Mouse (Mus musculus) heart, postnatal 25 days (tissue): Measurements from ENCODE around the gene Gm20479. TPM values are rescaled to one million over a fixed set of nuclear protein-coding genes. Genes with fewer than 3 reads are reported as not detected.

Experiments
- DNase-seq: peaks from one replicate; pipeline ENCODE4 v3.0.0; 2022; ENCODE audit warnings: low spot score
- intact Hi-C: fragments of 180-260 bp; cut with DNase I; formaldehyde crosslinking; loops from one replicate; pipeline ENCODE4 v1.15.1; 2025
- total RNA-seq, 2 experiments: library from RNA; stranded (reverse); gene quantifications; 2 replicates each; pipeline ENCODE4 v1.2.3; 2021

Gene Gm20479
- total RNA-seq, 2 experiments from 2014 or later: not detected

DNA sequence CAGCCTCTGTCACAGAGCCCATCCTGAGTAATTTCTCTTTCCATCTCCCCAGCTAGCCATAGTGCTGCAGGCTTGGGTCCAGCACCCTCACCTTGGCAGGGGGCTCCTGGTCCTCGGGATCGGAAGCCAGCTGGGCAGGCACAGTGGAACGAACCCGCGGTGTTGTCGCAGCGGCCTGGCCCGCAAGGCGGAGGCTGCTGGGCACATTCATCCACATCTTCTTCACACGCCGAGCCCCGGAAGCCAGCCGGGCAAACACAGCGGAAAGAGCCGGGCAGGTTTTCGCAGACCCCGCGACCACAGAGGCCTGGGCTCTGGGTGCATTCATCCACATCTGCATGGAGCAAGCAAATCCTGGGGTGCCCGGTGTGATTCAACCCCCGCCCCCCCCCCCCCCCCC, 32.3 kb downstream of the Gm20479 start:
- DNase-seq: no peak
- intact Hi-C loops: loop anchor here (5.0 kb wide), 1 partner anchor 33 kb away; no protein-coding TSS in a partner anchor

DNA sequence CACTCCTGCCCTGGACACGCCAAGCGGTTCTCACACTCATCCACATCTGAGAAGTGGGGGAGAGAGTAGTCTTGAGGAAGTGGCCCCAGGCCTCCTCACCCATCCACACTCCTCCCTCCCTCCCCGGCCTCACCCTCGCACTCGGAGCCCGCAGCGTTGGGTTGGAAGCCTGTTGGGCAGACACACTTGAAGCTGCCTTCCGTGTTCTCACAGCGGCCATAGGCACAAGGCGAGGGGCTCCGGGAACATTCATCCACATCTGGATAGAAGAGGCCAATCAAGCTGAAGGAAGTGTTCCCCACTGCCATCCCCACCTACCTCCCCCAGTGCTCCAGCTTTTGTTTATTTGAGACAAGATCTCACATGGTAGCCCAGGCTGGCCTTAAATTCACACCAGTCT, 33.1 kb downstream of the Gm20479 start:
- DNase-seq: no peak
- intact Hi-C loops: no loop called here

DNA sequence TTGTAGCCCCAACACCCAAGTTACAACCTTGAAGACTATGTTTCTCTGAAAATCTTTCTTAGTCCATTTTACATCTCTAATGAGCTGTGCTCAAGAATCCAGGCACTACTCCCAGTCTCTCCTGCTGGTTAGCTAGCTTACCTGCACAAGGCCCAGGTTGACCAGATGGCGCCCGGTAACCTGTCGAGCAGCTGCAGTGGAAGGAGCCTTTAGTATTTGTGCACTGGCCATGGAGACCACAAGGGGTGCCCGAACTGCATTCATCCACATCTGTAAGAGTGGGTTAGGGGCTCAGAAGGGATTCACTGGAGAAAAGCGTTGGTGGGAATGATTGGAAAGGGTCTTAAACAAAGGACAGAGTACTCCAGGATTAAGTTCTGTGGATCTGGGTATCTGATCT, 34.2 kb downstream of the Gm20479 start:
- intact Hi-C loops: no loop called here
- no peak for DNase-seq

DNA sequence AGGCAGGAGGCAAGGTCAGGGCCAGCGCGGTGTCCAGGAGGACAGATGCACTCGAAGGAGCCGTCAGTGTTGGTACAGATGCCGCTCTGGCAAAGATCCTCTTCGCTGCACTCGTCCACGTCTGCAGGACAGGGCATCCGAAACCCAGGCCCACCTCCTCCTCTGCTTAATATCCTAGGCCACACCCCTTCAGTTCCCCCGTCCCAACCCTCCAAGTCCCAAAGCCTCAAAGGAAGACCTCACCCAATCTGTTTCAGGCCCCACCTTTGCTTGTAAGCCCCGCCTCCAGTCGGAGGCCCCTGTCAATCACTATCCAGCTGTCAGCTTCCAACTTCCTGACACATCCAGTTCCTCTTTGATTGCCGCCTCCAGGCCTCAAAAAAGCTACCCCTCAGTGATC, 34.9 kb downstream of the Gm20479 start:
- no peak for DNase-seq
- intact Hi-C loops: loop anchor here (1.0 kb wide), 1 partner anchor 10 kb away; no protein-coding TSS in a partner anchor

DNA sequence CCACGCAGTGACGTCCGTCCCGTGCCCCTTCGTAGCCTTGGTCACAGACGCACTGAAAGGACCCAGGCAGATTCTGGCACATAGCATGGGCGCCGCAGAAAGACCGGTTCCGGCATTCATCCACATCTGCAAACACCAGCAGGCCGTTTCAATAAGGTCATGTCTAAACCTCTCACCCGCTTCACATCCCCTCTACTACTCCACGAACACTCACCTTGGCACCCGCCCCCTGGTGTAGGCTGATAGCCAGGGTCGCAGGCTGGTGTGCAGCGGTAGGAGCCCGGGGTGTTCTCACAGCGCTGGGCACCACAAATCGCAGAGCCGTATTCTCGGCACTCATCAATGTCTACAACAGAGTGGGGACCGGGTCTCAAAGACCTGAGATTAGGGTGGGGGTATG, 37.8 kb downstream of the Gm20479 start:
- intact Hi-C loops: no loop called here
- no peak for DNase-seq

DNA sequence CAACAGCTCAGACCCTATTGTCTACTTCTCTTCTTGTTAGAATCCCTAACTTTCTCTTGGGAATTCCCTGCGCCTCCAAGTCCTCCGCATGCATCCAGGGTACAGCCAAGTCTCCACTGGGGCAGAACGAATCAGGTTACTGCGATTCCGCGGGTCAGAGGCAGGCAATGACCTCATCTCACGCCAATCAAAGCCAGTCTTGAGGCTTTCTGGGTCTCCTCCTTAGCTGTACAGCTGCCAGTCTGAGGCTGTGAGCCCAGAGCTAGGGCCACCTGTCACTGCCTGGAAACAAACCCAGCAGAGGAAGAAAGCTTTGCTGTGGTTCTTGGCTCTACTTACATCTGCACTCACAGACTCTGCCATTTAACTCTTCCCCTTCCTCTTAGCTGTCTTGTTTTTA, 41.3 kb downstream of the Gm20479 start:
- DNase-seq: peak; percentile 73
- intact Hi-C loops: no loop called here

DNA sequence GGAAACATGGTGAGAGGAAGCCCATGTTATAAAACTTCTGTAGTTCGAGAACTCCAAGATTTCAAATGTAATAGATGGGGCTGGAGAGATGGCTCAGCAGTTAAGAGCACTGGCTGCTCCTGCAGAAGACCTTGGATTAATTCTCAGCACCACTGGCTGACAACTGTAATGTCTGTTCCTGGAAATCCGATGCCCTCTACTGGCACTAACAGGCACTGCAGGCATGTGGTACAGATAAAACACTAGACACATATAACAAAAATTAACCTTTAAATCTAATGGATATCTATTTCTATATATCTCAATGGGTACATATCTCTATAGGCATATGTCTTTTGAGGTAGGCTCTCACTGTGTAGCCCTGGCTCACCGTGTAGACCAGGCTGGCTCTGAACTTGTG, 42.8 kb downstream of the Gm20479 start:
- intact Hi-C loops: no loop called here

DNA sequence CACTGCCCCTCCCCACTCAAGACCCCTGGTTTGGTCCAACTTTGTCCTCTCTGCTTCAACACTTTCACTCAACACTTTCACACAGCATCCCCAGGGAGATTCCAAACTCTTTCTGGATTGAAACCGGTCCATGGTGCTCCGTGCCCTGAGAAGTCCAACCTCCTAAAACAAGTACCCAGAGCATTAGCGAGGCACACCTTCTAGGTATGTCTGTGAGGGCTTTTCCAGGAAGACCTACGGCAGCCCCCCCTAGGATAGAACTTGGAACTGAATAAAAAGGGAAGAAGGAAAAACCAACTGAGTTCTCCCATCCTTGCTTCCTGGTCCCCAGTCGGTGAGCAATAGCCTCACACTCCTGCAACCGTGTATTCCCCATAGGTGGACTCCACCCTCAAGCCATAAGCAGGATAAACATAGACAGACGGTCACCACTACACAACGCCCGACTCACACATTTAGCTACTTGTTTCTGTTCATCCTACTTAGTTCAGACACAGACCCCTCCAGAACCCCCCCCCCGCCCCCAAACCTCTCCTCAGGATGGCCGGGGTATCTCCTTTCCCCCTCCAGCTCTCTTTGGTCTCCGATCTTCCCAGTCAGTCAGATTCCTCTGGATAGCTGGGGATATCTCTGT, 45.5 kb downstream of the Gm20479 start:
- intact Hi-C loops: loop anchor here (1.0 kb wide), 1 partner anchor 11 kb away; no protein-coding TSS in a partner anchor
- no peak for DNase-seq

More for the DNA sequence above, 42.8 kb downstream of the Gm20479 start:
- DNase-seq: no peak

DNA sequence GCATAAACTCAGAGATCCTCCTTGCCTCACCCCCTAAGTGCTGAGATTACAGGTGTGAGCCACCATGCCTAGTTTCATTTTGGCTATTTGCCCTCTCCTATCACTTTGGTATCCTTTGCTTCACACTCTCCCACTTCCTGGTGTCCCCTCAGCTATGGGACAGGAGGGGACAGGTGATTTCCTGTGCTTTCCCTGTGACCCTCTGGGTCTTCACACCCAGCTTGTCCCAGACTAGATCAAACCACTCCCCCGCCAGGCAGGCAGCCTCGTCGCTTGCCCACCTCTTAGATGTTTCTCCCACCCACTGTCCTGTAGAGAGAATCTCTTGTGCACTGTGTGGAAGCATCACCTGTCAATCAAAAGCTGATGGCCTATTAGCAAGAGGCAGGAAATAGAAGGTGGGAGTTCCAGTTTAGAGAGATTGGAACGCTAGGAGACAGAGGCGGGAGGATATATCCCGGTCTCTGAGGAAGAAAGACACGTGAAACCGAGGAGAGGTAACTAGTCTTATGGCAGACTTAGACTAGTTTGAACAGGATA, 46.2 kb downstream of the Gm20479 start:
- no peak for DNase-seq
- intact Hi-C loops: no loop called here

DNA sequence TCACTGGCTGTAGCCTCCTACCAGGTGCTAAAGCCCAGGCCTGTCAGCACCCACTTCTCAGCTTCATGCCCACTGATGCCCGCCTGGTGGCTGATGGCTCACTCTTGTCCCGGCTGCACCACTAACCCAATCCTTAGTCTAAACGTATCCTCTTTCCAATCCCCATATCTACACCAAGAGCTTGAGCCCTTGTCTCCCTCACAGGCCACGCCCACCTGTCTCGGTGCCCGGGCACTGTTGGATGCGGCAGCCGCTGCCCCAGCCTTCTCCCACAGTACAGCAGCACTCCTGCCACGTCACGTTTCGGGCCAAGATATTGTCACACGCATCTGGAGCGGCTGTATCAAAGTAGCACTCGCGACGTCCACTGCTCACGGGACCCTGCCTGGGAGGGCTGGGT, 46.9 kb downstream of the Gm20479 start:
- DNase-seq: no peak
- intact Hi-C loops: no loop called here

DNA sequence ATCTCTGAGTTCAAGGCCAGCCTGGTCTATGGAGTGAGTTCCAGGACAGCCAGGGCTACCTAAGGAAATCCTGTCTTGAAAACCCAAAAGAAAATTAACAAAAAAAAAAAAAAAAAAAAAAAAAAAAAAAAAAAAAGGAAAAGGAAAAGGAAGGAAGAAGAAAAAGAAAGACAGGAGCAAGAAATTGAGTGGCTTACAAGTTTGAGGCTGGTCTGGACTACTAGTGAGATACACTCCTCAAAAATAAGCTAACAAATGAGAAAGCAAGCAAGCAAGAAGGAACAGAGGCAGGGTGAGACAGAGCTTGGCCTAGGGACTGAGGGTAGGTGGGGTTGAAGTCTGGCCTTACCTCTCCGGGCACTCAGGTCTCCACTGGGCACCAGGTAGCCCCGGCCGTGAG, 47.4 kb downstream of the Gm20479 start:
- intact Hi-C loops: no loop called here
- no peak for DNase-seq

DNA sequence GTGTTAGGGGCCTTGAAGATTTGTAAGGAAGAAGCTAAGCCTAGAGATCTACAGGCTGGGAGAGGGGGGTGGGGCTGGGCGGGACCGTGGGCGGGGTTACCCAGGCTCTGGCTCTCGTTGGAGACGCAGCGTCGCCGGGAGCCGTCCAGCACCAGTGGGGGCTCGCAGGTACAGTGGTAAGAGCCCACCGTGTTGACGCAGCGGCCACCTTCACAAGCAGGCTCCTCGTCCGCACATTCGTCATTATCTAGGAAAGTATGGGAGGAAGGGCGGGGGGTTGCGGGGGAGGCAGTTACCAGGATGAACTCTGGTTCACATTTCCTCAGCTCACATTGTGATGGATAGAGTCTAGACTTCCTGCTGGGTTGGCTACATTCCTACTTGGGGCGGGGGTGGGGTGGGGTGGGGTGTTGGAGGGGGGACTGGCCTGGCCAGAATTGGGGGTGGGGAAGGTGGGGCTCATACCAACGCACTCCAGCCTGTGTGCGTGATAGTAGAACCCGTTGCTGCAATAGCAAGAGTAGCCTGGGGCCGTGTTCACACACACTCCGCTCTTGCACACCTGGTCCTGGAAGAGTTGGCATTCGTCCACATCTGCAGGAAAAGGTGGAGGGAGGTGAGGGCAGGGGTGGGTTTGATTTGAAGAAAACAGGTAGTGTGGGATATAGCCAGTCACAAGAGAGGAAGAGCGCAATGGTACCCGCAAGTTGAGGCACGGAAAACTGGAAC, 48.2 kb downstream of the Gm20479 start:
- intact Hi-C loops: no loop called here
- no peak for DNase-seq

DNA sequence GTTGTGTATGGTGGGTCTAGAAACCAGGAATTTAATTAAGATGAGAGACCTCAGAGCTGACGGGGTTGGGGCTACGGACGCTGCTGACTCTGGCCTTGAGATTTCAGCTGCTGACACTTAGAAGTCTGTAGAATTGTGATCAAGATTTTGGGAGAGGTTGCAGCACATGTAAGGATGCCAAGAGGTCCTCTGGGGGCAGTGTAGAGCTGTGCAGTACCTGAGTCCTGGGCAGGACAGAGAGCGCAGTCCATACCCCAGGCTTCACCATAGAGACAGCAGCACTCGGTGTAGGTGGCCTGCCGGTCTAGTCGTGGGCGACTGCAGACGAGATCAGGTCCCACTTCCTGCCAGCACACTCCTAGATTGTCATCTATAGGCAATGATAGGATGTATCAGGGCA, 49.7 kb downstream of the Gm20479 start:
- intact Hi-C loops: no loop called here
- no peak for DNase-seq

DNA sequence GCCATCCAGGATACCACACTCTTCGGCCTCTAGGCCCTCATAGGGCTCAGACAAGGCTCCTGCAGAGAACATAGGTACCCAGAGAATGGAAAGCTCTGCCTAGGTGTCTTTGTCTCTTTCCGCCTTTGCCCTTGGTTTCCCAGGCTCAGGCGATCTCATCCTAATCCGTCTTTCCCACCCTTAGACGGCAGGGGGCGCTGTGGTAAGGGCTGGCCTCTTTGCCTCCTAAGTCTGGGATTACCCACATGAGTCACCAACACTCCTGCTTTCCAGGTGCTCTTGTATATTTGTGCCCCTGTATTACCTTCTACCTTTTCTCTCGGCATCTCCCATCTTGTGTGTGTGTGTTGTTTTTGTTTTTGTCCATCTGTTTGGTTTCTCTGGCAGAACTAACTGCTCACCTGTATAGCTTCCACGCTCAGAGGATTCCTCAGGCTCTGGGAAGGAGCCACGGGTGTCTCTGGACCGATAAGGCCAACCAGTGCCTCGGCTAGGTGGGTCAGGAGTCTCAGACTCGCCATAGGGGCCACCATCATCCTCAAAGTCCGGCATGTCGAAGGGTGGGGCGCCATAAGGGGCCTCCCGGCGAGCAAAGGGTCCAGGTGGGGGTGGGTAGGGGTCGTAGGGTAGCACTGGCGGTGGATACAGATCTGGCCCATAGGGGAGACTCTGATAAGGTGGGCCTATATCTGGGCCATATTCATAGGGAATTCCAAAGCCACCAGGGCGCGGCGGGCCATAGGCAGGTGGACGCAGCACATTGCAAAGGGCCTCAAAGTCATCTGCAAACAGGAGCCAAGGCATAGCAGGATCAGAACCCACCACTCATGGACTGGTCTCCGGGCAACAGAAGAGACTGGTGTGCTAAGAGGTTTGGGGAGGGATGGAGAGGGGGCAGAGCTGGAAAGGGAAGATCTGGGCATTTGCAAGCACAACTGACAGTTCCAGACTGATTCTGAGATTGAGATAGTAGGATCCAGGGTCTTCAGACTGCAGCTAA, 50.8 kb downstream of the Gm20479 start:
- DNase-seq: no peak
- intact Hi-C loops: no loop called here

DNA sequence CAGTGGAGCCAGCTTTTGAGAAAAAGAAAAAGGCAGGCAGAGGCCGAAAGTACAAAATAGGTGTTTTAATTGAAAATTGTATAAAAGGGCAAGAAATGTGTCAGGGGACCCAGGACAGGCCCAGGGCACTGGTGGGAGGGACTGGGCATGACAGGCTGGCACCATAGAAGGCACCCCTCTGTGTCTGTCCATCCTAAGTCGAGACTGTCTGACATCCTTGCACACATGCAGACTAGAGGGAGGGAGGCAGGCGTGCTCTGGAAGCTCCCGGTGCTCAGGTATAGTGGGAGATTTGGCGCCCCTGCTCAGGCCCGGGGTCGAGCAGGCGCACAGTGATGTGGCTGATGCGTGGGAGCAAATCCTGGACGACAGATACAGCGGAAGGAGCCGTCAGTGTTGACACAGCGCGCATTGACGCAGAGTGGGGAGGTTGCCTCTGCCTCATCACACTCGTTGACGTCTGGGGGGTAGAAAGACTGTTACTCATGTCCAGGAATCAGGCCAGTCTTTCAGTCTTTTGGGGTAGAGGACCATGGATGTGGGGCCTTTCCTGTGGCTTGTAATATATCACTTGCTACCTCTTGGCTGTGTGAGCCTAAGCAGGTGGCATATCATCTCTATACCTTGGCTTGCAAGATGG, 52.0 kb downstream of the Gm20479 start:
- intact Hi-C loops: no loop called here

More for the DNA sequence above, 52.0 kb downstream of the Gm20479 start:
- DNase-seq: no peak

Other genes starting within 250 kb of the Gm20479 start
- under 1 TPM; 0.34 to 0.45 TPM for gene Cyp2f2, start 237.5 kb downstream of the Gm20479 start, total RNA-seq
- gene Cyp2t4, start 203.7 kb downstream of the Gm20479 start, total RNA-seq: not detected
- gene Egln2, start 190.6 kb downstream of the Gm20479 start, total RNA-seq: 10 to 100 TPM; 60.6 to 61.7 TPM
- gene Rab4b, start 178.5 kb downstream of the Gm20479 start, total RNA-seq: 10 to 100 TPM; 12.0 to 13.7 TPM
- gene Gm21983, start 176.3 kb downstream of the Gm20479 start, total RNA-seq: not detected
- not detected for gene Mia, start 176.3 kb downstream of the Gm20479 start, total RNA-seq
- 10 to 100 TPM; 13.9 to 15.8 TPM for gene BC024978, start 161.6 kb downstream of the Gm20479 start, total RNA-seq
- gene Snrpa, start 161.1 kb downstream of the Gm20479 start, total RNA-seq: 10 to 100 TPM; 40.0 to 42.5 TPM
- 1 to 10 TPM; 4.4 to 4.7 TPM for gene Itpkc, start 128.8 kb downstream of the Gm20479 start, total RNA-seq
- 1 to 10 TPM; 7.3 to 8.1 TPM for gene Coq8b, start 124.4 kb downstream of the Gm20479 start, total RNA-seq
- 1 to 10 TPM; 4.5 to 5.3 TPM for gene Numbl, start 99.0 kb downstream of the Gm20479 start, total RNA-seq
- 100 to 1,000 TPM; 210 to 247 TPM for gene Ltbp4, start 19.7 kb downstream of the Gm20479 start, total RNA-seq
- 1 to 10 TPM; 6.4 to 8.2 TPM for gene Shkbp1, start 1.4 kb downstream of the Gm20479 start, total RNA-seq
- under 1 TPM; 0.08 to 0.42 TPM for gene Sptbn4, start 90.3 kb upstream of the Gm20479 start, total RNA-seq
- gene Blvrb, start 90.6 kb upstream of the Gm20479 start, total RNA-seq: 10 to 100 TPM; 30.1 to 30.5 TPM
- gene Sertad3, start 116.3 kb upstream of the Gm20479 start, total RNA-seq: 1 to 10 TPM; 6.4 to 8.0 TPM
- 10 to 100 TPM in 1 of 2 experiments, 1 to 10 TPM in 1; 7.9 to 13.0 TPM for gene Sertad1, start 129.5 kb upstream of the Gm20479 start, total RNA-seq
- 1 to 10 TPM; 1.2 to 1.6 TPM for gene Prx, start 141.9 kb upstream of the Gm20479 start, total RNA-seq
- gene Hipk4, start 165.8 kb upstream of the Gm20479 start, total RNA-seq: under 1 TPM; 0.13 to 0.17 TPM
- gene Pld3, start 195.8 kb upstream of the Gm20479 start, total RNA-seq: 10 to 100 TPM; 23.3 to 27.1 TPM
- gene 2310022A10Rik, start 195.8 kb upstream of the Gm20479 start, total RNA-seq: 10 to 100 TPM; 64.6 to 71.9 TPM
- gene Akt2, start 234.1 kb upstream of the Gm20479 start, total RNA-seq: 100 to 1,000 TPM; 166 to 177 TPM